Mouse (Mus musculus) lung, postnatal 0 days (tissue): ENCODE measurements around the gene Ubr7.

Experiments used
- CTCF ChIP-seq: IDR thresholded peaks from 2 replicates; pipeline ENCODE4 v1.5.1; 2016; ENCODE audit warnings: antibody characterized with exemption, mild to moderate bottlenecking
- EP300 ChIP-seq: IDR thresholded peaks from 2 replicates; pipeline ENCODE4 v1.6.1; 2016; ENCODE audit warnings: antibody characterized with exemption, mild to moderate bottlenecking, control low read depth

- TF ChIP-seq CTCF (no peak), EP300 (no peak)
These were observed 32.6 kb upstream of the Ubr7 start for GRCm38 (mm10) chr12:102725146-102725545.
